Mouse (Mus musculus) cerebellum, adult 2 months (tissue): Measurements from ENCODE around the gene Trim65.

Source experiments
- CTCF ChIP-seq: fragments of 200-500 bp; IDR thresholded peaks from 2 replicates; pipeline ENCODE4 v1.5.1; 2011; ENCODE audit warnings: low read depth, mild to moderate bottlenecking, control low read depth, low read length, moderate library complexity, borderline replicate concordance; ENCODE audit not compliant: insufficient read depth
- POLR2A ChIP-seq: fragments of 200-500 bp; IDR thresholded peaks from 2 replicates; pipeline ENCODE4 v1.6.1; 2011; ENCODE audit warnings: low read length, control low read depth, borderline replicate concordance; ENCODE audit not compliant: insufficient read depth

GRCm38 (mm10) chr11:116100385-116100784 lies 30.5 kb downstream of the Trim65 start:
- no peak for TF ChIP-seq CTCF
- TF ChIP-seq POLR2A = no peak
